Mouse (Mus musculus): ENCODE data around the gene Greb1. TPM values are rescaled to one million over a fixed set of nuclear protein-coding genes. Genes with fewer than 3 reads are reported as not detected.

Gene Greb1
- polyA plus RNA-seq, 1 experiment from 2014 or later: 8.1 TPM

DNA sequence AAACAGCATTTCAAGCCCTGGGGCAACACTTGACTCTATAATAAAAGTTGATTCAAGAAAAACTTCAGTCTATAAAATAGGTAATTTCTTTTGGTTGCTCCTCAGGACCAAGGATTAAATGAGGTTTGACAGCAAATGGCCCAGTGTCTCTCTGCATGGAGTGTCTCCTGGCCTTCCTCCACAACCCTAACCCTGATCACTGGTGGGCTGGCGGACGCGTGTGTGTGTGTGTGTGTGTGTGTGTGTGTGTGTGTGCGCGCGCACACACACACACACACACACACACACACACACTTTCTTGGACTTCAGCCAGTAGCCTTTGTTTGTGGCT is 793 bp downstream of the Greb1 start:
- Histone ChIP-seq H3K4me2 (ENCODE audit: low read length) (peak overlapping the region; percentile 87), H3K27ac (ENCODE audit: low read depth) (no peak overlapping the region), H3K9ac (ENCODE audit: low read length) (peak overlapping the region; percentile 40), H3K36me3 (ENCODE audit: control insufficient read depth, insufficient read depth, low read length) (no peaks in the 10 kb centered on the region), H3K27me3 (replicated peaks; ENCODE audit: control insufficient read depth, insufficient read depth, low read length) (no peaks in the 10 kb centered on the region), H3K4me3 (ENCODE audit: low read depth, low read length) (peak overlapping the region; percentile 43), H3K9me3 (ENCODE audit: control insufficient read depth, low read length) (no peaks in the 10 kb centered on the region), H3K4me1 (replicated peaks; ENCODE audit: control insufficient read depth, insufficient read depth, low read length) (no peaks in the 10 kb centered on the region; the same call in 1 of the 2 replicates)
- 19% methylated on average over 6 of the region's 6 CpGs for WGBS
- DNase-seq (ENCODE audit: low spot score) (no peak), ATAC-seq (replicated peaks; ENCODE audit: low FRiP score, low TSS enrichment, low read depth) (0 out of 2 replicates have a peak, but pooled peaks have one; percentile 3)

DNA sequence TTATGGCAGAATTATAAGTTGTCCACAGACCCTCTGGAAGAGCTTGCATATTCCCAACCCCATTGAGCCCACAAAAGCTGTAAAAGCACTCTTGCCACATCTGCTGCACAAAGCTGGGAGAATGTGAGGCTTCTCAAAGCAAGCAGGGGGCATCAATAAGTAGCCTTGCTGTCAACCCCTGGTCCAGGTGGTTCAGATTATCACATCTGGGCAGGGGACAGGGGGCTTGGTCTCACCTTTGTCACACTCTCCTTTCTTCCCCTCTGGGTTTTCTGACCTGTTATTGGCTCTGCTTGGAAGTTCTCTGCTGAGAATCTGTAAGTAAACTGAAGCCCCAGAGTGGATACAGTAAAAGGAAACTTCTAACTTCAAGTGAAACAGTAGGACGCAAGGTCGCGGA is 1.8 kb downstream of the Greb1 start:
- Histone ChIP-seq H3K4me1 (replicated peaks; ENCODE audit: control insufficient read depth, insufficient read depth, low read length) (no peaks in the 10 kb centered on the region; the same call in 1 of the 2 replicates), H3K4me3 (ENCODE audit: low read depth, low read length) (no peak overlapping the region), H3K4me2 (ENCODE audit: low read length) (peak overlapping the region; percentile 87), H3K27me3 (replicated peaks; ENCODE audit: control insufficient read depth, insufficient read depth, low read length) (no peaks in the 10 kb centered on the region), H3K36me3 (ENCODE audit: control insufficient read depth, insufficient read depth, low read length) (no peaks in the 10 kb centered on the region), H3K9me3 (ENCODE audit: control insufficient read depth, low read length) (no peaks in the 10 kb centered on the region), H3K27ac (ENCODE audit: low read depth) (no peak overlapping the region), H3K9ac (ENCODE audit: low read length) (no peak overlapping the region)
- DNase-seq (ENCODE audit: low spot score): no peak
- no peak for ATAC-seq (replicated peaks; ENCODE audit: low FRiP score, low TSS enrichment, low read depth)
- WGBS: 52% methylated on average over 3 of the region's 3 CpGs

DNA sequence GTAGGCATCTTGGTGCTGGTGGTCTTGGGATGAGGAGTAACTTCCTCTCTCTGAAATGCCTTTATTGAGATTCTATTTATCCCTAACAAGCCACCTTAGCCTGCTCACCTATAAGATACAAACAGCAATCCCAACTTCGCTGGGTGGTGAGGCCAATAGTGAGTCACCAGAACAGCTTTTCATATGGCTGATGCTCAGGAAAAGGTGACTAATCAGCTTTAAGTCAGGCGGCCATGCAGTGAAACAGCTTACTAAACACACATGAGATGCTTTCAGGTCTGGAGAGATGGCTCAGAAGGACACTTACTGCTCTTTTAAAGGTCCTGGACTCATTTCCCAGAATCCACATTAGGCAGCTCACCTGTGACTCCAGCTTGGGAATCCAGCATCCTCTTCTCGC is 4.9 kb downstream of the Greb1 start:
- Histone ChIP-seq H3K9ac (ENCODE audit: low read length) (no peak overlapping the region), H3K27ac (ENCODE audit: low read depth) (no peak overlapping the region), H3K4me1 (replicated peaks; ENCODE audit: control insufficient read depth, insufficient read depth, low read length) (no peaks in the 10 kb centered on the region; the same call in 1 of the 2 replicates), H3K4me3 (ENCODE audit: low read depth, low read length) (no peak overlapping the region), H3K4me2 (ENCODE audit: low read length) (no peak overlapping the region), H3K9me3 (ENCODE audit: control insufficient read depth, low read length) (no peaks in the 10 kb centered on the region), H3K27me3 (replicated peaks; ENCODE audit: control insufficient read depth, insufficient read depth, low read length) (no peaks in the 10 kb centered on the region), H3K36me3 (ENCODE audit: control insufficient read depth, insufficient read depth, low read length) (no peaks in the 10 kb centered on the region)
- 92% methylated on average over 3 of the region's 3 CpGs for WGBS
- DNase-seq (ENCODE audit: low spot score): no peak
- no peak for ATAC-seq (replicated peaks; ENCODE audit: low FRiP score, low TSS enrichment, low read depth)

DNA sequence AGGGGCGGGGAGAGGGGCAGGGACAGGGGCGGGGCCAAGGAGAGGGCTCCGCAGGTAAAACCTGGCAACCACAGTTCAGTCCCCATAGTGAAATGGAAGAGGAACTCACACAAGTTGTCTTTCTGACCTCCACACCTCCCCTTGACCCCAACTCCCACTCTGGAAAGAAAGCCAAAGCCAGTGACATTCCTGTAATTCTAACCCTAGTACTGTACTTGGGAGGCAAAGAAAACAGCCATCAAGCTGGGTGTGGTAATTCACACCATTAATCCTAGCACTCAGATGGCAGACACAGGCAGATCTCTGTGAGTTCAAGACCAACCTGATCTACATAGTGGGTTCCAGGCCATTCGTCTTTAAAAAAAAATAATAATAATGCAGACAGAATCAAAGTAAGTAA is 7.3 kb downstream of the Greb1 start:
- WGBS: 78% methylated on average over 4 of the region's 4 CpGs
- ATAC-seq (replicated peaks; ENCODE audit: low FRiP score, low TSS enrichment, low read depth) (no peak), DNase-seq (ENCODE audit: low spot score) (no peak)
- Histone ChIP-seq H3K9me3 (ENCODE audit: control insufficient read depth, low read length) (no peaks in the 10 kb centered on the region), H3K9ac (ENCODE audit: low read length) (no peak overlapping the region), H3K4me3 (ENCODE audit: low read depth, low read length) (no peak overlapping the region), H3K4me1 (replicated peaks; ENCODE audit: control insufficient read depth, insufficient read depth, low read length) (no peaks in the 10 kb centered on the region), H3K36me3 (ENCODE audit: control insufficient read depth, insufficient read depth, low read length) (no peaks in the 10 kb centered on the region), H3K27me3 (replicated peaks; ENCODE audit: control insufficient read depth, insufficient read depth, low read length) (no peaks in the 10 kb centered on the region), H3K27ac (ENCODE audit: low read depth) (no peak overlapping the region), H3K4me2 (ENCODE audit: low read length) (no peak overlapping the region)

DNA sequence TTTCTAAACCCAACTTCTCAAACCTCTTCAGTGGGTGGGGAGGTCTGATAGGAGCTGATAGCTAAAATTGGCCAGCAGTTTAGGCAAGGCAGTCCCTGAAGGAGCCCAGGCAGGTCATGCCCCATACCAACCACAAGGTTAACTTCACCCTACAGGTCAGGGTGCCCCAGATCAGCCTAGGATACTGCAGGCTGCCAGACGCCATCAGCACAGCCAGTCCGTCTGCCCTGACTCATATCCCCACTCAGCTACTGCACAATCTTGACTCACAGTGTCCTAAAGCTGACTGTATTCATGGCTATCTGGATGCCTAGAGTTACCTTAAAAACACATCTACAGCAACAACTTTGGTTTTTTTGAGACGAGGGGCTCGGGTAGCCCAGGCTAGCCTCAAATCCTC is 10.2 kb downstream of the Greb1 start:
- no peaks in the 10 kb centered on the region for H3K27me3 ChIP-seq (replicated peaks; ENCODE audit: control insufficient read depth, insufficient read depth, low read length)
- H3K4me3 ChIP-seq (ENCODE audit: low read depth, low read length): no peak overlapping the region
- WGBS: 67% methylated on average over 4 of the region's 4 CpGs
- no peaks in the 10 kb centered on the region for H3K4me1 ChIP-seq (replicated peaks; ENCODE audit: control insufficient read depth, insufficient read depth, low read length)
- no peak overlapping the region for H3K27ac ChIP-seq (ENCODE audit: low read depth)
- no peak overlapping the region for H3K4me2 ChIP-seq (ENCODE audit: low read length)
- H3K9me3 ChIP-seq (ENCODE audit: control insufficient read depth, low read length): no peaks in the 10 kb centered on the region
- ATAC-seq (replicated peaks; ENCODE audit: low FRiP score, low TSS enrichment, low read depth) (no peak), DNase-seq (ENCODE audit: low spot score) (no peak)
- no peaks in the 10 kb centered on the region for H3K36me3 ChIP-seq (ENCODE audit: control insufficient read depth, insufficient read depth, low read length)
- no peak overlapping the region for H3K9ac ChIP-seq (ENCODE audit: low read length)

DNA sequence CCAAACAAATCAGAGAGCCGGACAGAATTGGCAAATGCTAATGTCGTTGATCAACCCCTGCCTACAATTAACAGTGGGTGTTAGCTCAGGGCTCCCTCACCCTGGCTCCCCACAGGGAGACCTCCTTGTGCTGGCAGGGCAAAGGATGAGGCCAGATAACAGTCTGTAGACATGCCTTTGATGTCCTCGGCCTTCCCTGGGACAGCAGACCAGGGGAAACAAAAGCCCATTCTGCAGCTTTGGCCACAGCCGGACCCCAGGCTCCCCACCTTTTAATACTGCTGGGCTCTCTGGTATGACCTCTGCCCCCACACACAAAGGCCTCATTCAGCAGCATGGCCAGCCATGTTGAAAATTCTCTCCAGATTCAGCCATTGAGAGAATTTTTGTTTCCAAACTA is 10.9 kb downstream of the Greb1 start:
- ATAC-seq (replicated peaks; ENCODE audit: low FRiP score, low TSS enrichment, low read depth): no peak
- Histone ChIP-seq H3K9ac (ENCODE audit: low read length) (no peak overlapping the region), H3K4me3 (ENCODE audit: low read depth, low read length) (no peak overlapping the region), H3K27me3 (replicated peaks; ENCODE audit: control insufficient read depth, insufficient read depth, low read length) (no peaks in the 10 kb centered on the region), H3K4me2 (ENCODE audit: low read length) (no peak overlapping the region), H3K4me1 (replicated peaks; ENCODE audit: control insufficient read depth, insufficient read depth, low read length) (no peaks in the 10 kb centered on the region), H3K36me3 (ENCODE audit: control insufficient read depth, insufficient read depth, low read length) (no peaks in the 10 kb centered on the region), H3K27ac (ENCODE audit: low read depth) (no peak overlapping the region), H3K9me3 (ENCODE audit: control insufficient read depth, low read length) (no peaks in the 10 kb centered on the region)
- WGBS: 24% methylated on average over 4 of the region's 4 CpGs
- no peak for DNase-seq (ENCODE audit: low spot score)

DNA sequence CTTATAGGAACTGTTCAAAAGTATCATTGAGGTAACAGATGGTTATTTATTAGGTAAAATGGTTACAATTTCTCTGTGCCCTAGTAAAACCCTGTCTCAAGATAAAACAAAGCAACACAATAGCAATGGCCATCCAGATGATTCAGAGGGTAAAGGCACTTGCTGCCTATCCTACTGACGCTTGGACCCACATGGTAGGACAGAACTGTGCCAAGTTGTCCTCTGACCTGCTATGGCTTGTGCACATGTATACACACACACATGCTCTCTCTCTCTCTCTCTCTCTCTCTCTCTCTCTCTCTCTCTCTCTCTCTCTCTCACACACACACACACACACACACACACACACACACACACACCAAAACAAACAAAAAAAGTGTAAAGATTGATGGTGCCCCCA is 11.5 kb downstream of the Greb1 start:
- Histone ChIP-seq H3K27me3 (replicated peaks; ENCODE audit: control insufficient read depth, insufficient read depth, low read length) (no peaks in the 10 kb centered on the region), H3K4me1 (replicated peaks; ENCODE audit: control insufficient read depth, insufficient read depth, low read length) (no peaks in the 10 kb centered on the region), H3K27ac (ENCODE audit: low read depth) (no peak overlapping the region), H3K9me3 (ENCODE audit: control insufficient read depth, low read length) (no peaks in the 10 kb centered on the region), H3K36me3 (ENCODE audit: control insufficient read depth, insufficient read depth, low read length) (no peaks in the 10 kb centered on the region), H3K4me3 (ENCODE audit: low read depth, low read length) (no peak overlapping the region), H3K4me2 (ENCODE audit: low read length) (no peak overlapping the region), H3K9ac (ENCODE audit: low read length) (no peak overlapping the region)
- ATAC-seq (replicated peaks; ENCODE audit: low FRiP score, low TSS enrichment, low read depth) (no peak), DNase-seq (ENCODE audit: low spot score) (no peak)
- WGBS: 70% methylated on average over 1 of the region's 1 CpGs

DNA sequence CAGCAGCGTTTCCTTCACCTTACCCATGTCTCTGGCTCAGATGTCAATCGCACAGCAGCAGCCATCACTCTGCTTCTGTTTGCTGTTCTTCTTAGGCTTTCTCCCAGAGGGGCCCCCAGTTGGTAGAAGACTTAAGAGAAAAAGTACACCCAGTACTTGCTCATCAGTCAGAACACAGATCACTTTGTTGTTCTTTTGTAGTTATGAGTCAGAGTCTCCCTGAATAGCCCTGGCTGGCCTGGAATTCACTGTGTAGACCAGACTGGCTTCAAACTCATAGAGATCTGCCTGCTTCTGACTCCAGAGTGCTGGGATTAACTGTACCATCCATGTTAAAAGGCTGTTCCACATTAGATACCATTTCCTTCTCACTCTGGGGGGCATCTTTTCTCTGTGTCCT is 12.1 kb downstream of the Greb1 start:
- Histone ChIP-seq H3K36me3 (ENCODE audit: control insufficient read depth, insufficient read depth, low read length) (no peaks in the 10 kb centered on the region), H3K27ac (ENCODE audit: low read depth) (no peak overlapping the region), H3K9me3 (ENCODE audit: control insufficient read depth, low read length) (no peaks in the 10 kb centered on the region), H3K4me3 (ENCODE audit: low read depth, low read length) (no peak overlapping the region), H3K4me1 (replicated peaks; ENCODE audit: control insufficient read depth, insufficient read depth, low read length) (no peaks in the 10 kb centered on the region), H3K27me3 (replicated peaks; ENCODE audit: control insufficient read depth, insufficient read depth, low read length) (no peaks in the 10 kb centered on the region), H3K4me2 (ENCODE audit: low read length) (no peak overlapping the region), H3K9ac (ENCODE audit: low read length) (no peak overlapping the region)
- 72% methylated on average over 2 of the region's 2 CpGs for WGBS
- no peak for ATAC-seq (replicated peaks; ENCODE audit: low FRiP score, low TSS enrichment, low read depth)
- DNase-seq (ENCODE audit: low spot score): no peak

DNA sequence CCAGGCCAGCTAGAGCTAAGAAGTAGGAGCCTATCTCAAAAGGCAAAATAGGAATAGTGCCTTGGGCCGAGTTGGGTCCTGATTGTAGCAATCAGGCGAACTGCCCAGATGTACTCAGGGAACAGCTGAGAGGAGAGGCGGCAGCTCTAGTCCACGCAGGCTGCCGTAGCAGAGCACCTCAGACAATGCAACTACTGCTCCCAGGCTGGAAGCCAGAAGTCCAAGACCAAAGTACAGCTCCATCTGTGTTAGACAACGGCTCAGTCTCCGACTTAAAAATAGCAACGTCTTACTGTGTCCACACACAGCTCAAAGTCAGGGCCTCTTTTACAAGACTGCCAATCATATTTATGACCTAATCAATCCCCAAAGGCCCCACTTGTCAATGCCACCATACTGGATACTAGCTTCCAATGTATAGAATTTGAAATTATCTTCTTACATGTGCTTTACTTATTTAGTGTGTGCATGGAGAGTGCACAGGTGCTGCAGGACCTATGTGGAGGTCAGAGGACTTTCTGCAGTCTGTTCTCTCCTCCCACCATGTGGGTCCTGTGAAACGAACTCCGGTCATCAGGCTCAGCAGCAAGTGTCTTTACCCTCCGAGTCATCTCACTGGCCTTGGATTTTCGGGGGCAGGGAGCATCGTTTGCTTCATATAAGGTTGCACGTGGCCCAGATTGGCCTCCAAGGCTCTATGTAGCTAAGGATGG is 19.5 kb downstream of the Greb1 start:
- Histone ChIP-seq H3K36me3 (ENCODE audit: control insufficient read depth, insufficient read depth, low read length) (no peaks in the 10 kb centered on the region), H3K9ac (ENCODE audit: low read length) (no peak overlapping the region), H3K4me3 (ENCODE audit: low read depth, low read length) (no peak overlapping the region), H3K9me3 (ENCODE audit: control insufficient read depth, low read length) (no peaks in the 10 kb centered on the region), H3K4me2 (ENCODE audit: low read length) (no peak overlapping the region), H3K27me3 (replicated peaks; ENCODE audit: control insufficient read depth, insufficient read depth, low read length) (no peaks in the 10 kb centered on the region), H3K27ac (ENCODE audit: low read depth) (no peak overlapping the region), H3K4me1 (replicated peaks; ENCODE audit: control insufficient read depth, insufficient read depth, low read length) (no peaks in the 10 kb centered on the region)
- ATAC-seq (replicated peaks; ENCODE audit: low FRiP score, low TSS enrichment, low read depth) (no peak; the same call in 1 of the 2 replicates), DNase-seq (ENCODE audit: low spot score) (no peak)
- WGBS: 79% methylated on average over 14 of the region's 14 CpGs
